Mouse (Mus musculus): ENCODE data around the gene Rprd1b.
"Not testable (repeated sequence)": the region's sequence is repeated elsewhere in the genome, so short reads cannot be mapped to it uniquely, and the experiment has no call there.

Rprd1b gene

GRCm38 (mm10) chr2:158039662-158040061 is 11.4 kb downstream of the Rprd1b start:
- intact Hi-C loops (cut with DNase I), result no loop called here

- intact Hi-C loops (cut with DNase I), result no loop called here
These were observed 12.1 kb downstream of the Rprd1b start for GRCm38 (mm10) chr2:158040396-158040795.

GRCm38 (mm10) chr2:158043504-158043903 is 15.2 kb downstream of the Rprd1b start:
- intact Hi-C loops (cut with DNase I), result no loop called here

- intact Hi-C loops (cut with DNase I), result loop anchor here (2.0 kb wide), 1 partner anchor 159 kb away; no protein-coding TSS in a partner anchor
These were observed 17.9 kb downstream of the Rprd1b start for GRCm38 (mm10) chr2:158046186-158046585.

GRCm38 (mm10) chr2:158047903-158048302 is 19.6 kb downstream of the Rprd1b start:
- intact Hi-C loops (cut with DNase I), result loop anchor here (2.0 kb wide), 1 partner anchor 157 kb away; no protein-coding TSS in a partner anchor

GRCm38 (mm10) chr2:158048718-158049117 is 20.4 kb downstream of the Rprd1b start:
- intact Hi-C loops (cut with DNase I), result no loop called here

GRCm38 (mm10) chr2:158050116-158050515 is 21.8 kb downstream of the Rprd1b start:
- intact Hi-C loops (cut with DNase I), result no loop called here

GRCm38 (mm10) chr2:158054596-158054995 is 26.3 kb downstream of the Rprd1b start:
- intact Hi-C loops (cut with DNase I), result no loop called here

GRCm38 (mm10) chr2:158055383-158055782 is 27.1 kb downstream of the Rprd1b start:
- intact Hi-C loops (cut with DNase I), result not testable (repeated sequence)

GRCm38 (mm10) chr2:158057030-158057429 is 28.7 kb downstream of the Rprd1b start:
- intact Hi-C loops (cut with DNase I), result no loop called here

- intact Hi-C loops (cut with DNase I), result no loop called here
These were observed 30.2 kb downstream of the Rprd1b start for GRCm38 (mm10) chr2:158058534-158058933.

- intact Hi-C loops (cut with DNase I), result loop anchor here (5.0 kb wide), 2 partner anchors 88 to 143 kb away; partner anchors contain the start of gene Tgm2
These were observed 31.4 kb downstream of the Rprd1b start for GRCm38 (mm10) chr2:158059666-158060105.

GRCm38 (mm10) chr2:158063036-158063435 is 34.7 kb downstream of the Rprd1b start:
- intact Hi-C loops (cut with DNase I), result loop anchor here (5.0 kb wide), 2 partner anchors 84 to 139 kb away; partner anchors contain the start of gene Tgm2

GRCm38 (mm10) chr2:158064571-158065048 is 36.3 kb downstream of the Rprd1b start:
- intact Hi-C loops (cut with DNase I), result loop anchor here (5.0 kb wide), 2 partner anchors 83 to 138 kb away; partner anchors contain the start of gene Tgm2

GRCm38 (mm10) chr2:158065064-158065463 is 36.8 kb downstream of the Rprd1b start:
- intact Hi-C loops (cut with DNase I), result no loop called here

- intact Hi-C loops (cut with DNase I), result no loop called here
These were observed 38.2 kb downstream of the Rprd1b start for GRCm38 (mm10) chr2:158066456-158066855.

GRCm38 (mm10) chr2:158067260-158067824 is 39.0 kb downstream of the Rprd1b start:
- intact Hi-C loops (cut with DNase I), result no loop called here

GRCm38 (mm10) chr2:158068444-158068971 is 40.2 kb downstream of the Rprd1b start:
- intact Hi-C loops (cut with DNase I), result no loop called here

GRCm38 (mm10) chr2:158070885-158071632 is 42.8 kb downstream of the Rprd1b start:
- intact Hi-C loops (cut with DNase I), result no loop called here

GRCm38 (mm10) chr2:158071633-158071995 is 43.3 kb downstream of the Rprd1b start:
- intact Hi-C loops (cut with DNase I), result no loop called here

GRCm38 (mm10) chr2:158074835-158075234 is 46.5 kb downstream of the Rprd1b start:
- intact Hi-C loops (cut with DNase I), result no loop called here

GRCm38 (mm10) chr2:158076690-158077089 is 48.4 kb downstream of the Rprd1b start:
- intact Hi-C loops (cut with DNase I), result no loop called here

Data from adrenal gland (tissue).